Mouse (Mus musculus): Measurements from ENCODE around the gene Dynlt1b. TPM values are rescaled to one million over a fixed set of nuclear protein-coding genes. Genes with fewer than 3 reads are reported as not detected.
"Not testable (repeated sequence)": the region's sequence is repeated elsewhere in the genome, so short reads cannot be mapped to it uniquely, and the experiment has no call there.

Gene Dynlt1b
- polyA plus RNA-seq, 1 experiment from 2014 or later: 897 TPM

GRCm38 (mm10) chr17:6433691-6434090 lies 3.8 kb downstream of the Dynlt1b start:
- not testable (repeated sequence) for H3K36me3 ChIP-seq (ENCODE audit: control insufficient read depth, insufficient read depth); H3K4me1 ChIP-seq (replicated peaks; ENCODE audit: control insufficient read depth, insufficient read depth, low read length); H3K4me3 ChIP-seq (replicated peaks; ENCODE audit: low read length); H3K27ac ChIP-seq (ENCODE audit: low read length); H3K4me2 ChIP-seq (ENCODE audit: low read length); H3K9ac ChIP-seq (replicated peaks; ENCODE audit: low read depth, low read length); H3K27me3 ChIP-seq (replicated peaks; ENCODE audit: control insufficient read depth, insufficient read depth, low read length); ATAC-seq; H3K9me3 ChIP-seq (ENCODE audit: control insufficient read depth, low read length)
- 72% methylated on average over 3 of the region's 3 CpGs for WGBS

- not testable (repeated sequence) for H3K9me3 ChIP-seq (ENCODE audit: control insufficient read depth, low read length); ATAC-seq; H3K36me3 ChIP-seq (ENCODE audit: control insufficient read depth, insufficient read depth); H3K4me2 ChIP-seq (ENCODE audit: low read length); H3K4me1 ChIP-seq (replicated peaks; ENCODE audit: control insufficient read depth, insufficient read depth, low read length); H3K27ac ChIP-seq (ENCODE audit: low read length); H3K9ac ChIP-seq (replicated peaks; ENCODE audit: low read depth, low read length); H3K4me3 ChIP-seq (replicated peaks; ENCODE audit: low read length); H3K27me3 ChIP-seq (replicated peaks; ENCODE audit: control insufficient read depth, insufficient read depth, low read length)
- WGBS: 80% methylated on average over 6 of the region's 6 CpGs
Observed at GRCm38 (mm10) chr17:6438080-6438479, 8.2 kb downstream of the Dynlt1b start.

GRCm38 (mm10) chr17:6439913-6440312 lies 10.0 kb downstream of the Dynlt1b start:
- not testable (repeated sequence) for H3K36me3 ChIP-seq (ENCODE audit: control insufficient read depth, insufficient read depth); H3K4me1 ChIP-seq (replicated peaks; ENCODE audit: control insufficient read depth, insufficient read depth, low read length); H3K9me3 ChIP-seq (ENCODE audit: control insufficient read depth, low read length); H3K27ac ChIP-seq (ENCODE audit: low read length); ATAC-seq; H3K9ac ChIP-seq (replicated peaks; ENCODE audit: low read depth, low read length); H3K4me3 ChIP-seq (replicated peaks; ENCODE audit: low read length); H3K4me2 ChIP-seq (ENCODE audit: low read length); H3K27me3 ChIP-seq (replicated peaks; ENCODE audit: control insufficient read depth, insufficient read depth, low read length)
- 96% methylated on average over 9 of the region's 13 CpGs for WGBS

GRCm38 (mm10) chr17:6440493-6441077 lies 10.7 kb downstream of the Dynlt1b start:
- not testable (repeated sequence) for H3K9me3 ChIP-seq (ENCODE audit: control insufficient read depth, low read length); H3K27me3 ChIP-seq (replicated peaks; ENCODE audit: control insufficient read depth, insufficient read depth, low read length); H3K9ac ChIP-seq (replicated peaks; ENCODE audit: low read depth, low read length); H3K4me1 ChIP-seq (replicated peaks; ENCODE audit: control insufficient read depth, insufficient read depth, low read length); H3K4me2 ChIP-seq (ENCODE audit: low read length); H3K4me3 ChIP-seq (replicated peaks; ENCODE audit: low read length); H3K36me3 ChIP-seq (ENCODE audit: control insufficient read depth, insufficient read depth); H3K27ac ChIP-seq (ENCODE audit: low read length)
- 0 out of 2 replicates have a peak, but pooled peaks have one; percentile 28 for ATAC-seq
- WGBS: 86% methylated on average over 13 of the region's 13 CpGs

GRCm38 (mm10) chr17:6441254-6441653 lies 11.3 kb downstream of the Dynlt1b start:
- not testable (repeated sequence) for ATAC-seq; H3K9ac ChIP-seq (replicated peaks; ENCODE audit: low read depth, low read length); H3K4me2 ChIP-seq (ENCODE audit: low read length); H3K9me3 ChIP-seq (ENCODE audit: control insufficient read depth, low read length); H3K4me3 ChIP-seq (replicated peaks; ENCODE audit: low read length); H3K36me3 ChIP-seq (ENCODE audit: control insufficient read depth, insufficient read depth); H3K27ac ChIP-seq (ENCODE audit: low read length); H3K4me1 ChIP-seq (replicated peaks; ENCODE audit: control insufficient read depth, insufficient read depth, low read length); H3K27me3 ChIP-seq (replicated peaks; ENCODE audit: control insufficient read depth, insufficient read depth, low read length)
- WGBS: 86% methylated on average over 5 of the region's 5 CpGs

- not testable (repeated sequence) for H3K27ac ChIP-seq (ENCODE audit: low read length); H3K9me3 ChIP-seq (ENCODE audit: control insufficient read depth, low read length); H3K4me3 ChIP-seq (replicated peaks; ENCODE audit: low read length); H3K4me2 ChIP-seq (ENCODE audit: low read length); H3K9ac ChIP-seq (replicated peaks; ENCODE audit: low read depth, low read length); H3K27me3 ChIP-seq (replicated peaks; ENCODE audit: control insufficient read depth, insufficient read depth, low read length); ATAC-seq; H3K4me1 ChIP-seq (replicated peaks; ENCODE audit: control insufficient read depth, insufficient read depth, low read length); H3K36me3 ChIP-seq (ENCODE audit: control insufficient read depth, insufficient read depth)
- WGBS: 95% methylated on average over 3 of the region's 7 CpGs
Observed at GRCm38 (mm10) chr17:6442513-6442912, 12.6 kb downstream of the Dynlt1b start.

- H3K4me2 ChIP-seq (ENCODE audit: low read length); H3K4me3 ChIP-seq (replicated peaks; ENCODE audit: low read length); H3K9me3 ChIP-seq (ENCODE audit: control insufficient read depth, low read length); H3K9ac ChIP-seq (replicated peaks; ENCODE audit: low read depth, low read length); H3K36me3 ChIP-seq (ENCODE audit: control insufficient read depth, insufficient read depth); H3K4me1 ChIP-seq (replicated peaks; ENCODE audit: control insufficient read depth, insufficient read depth, low read length); ATAC-seq; H3K27me3 ChIP-seq (replicated peaks; ENCODE audit: control insufficient read depth, insufficient read depth, low read length); H3K27ac ChIP-seq (ENCODE audit: low read length): not testable (repeated sequence)
- 82% methylated on average over 8 of the region's 16 CpGs for WGBS
Observed at GRCm38 (mm10) chr17:6445794-6446587, 16.1 kb downstream of the Dynlt1b start.

GRCm38 (mm10) chr17:6448293-6448692 lies 18.4 kb downstream of the Dynlt1b start:
- not testable (repeated sequence) for ATAC-seq; H3K27ac ChIP-seq (ENCODE audit: low read length); H3K4me3 ChIP-seq (replicated peaks; ENCODE audit: low read length); H3K36me3 ChIP-seq (ENCODE audit: control insufficient read depth, insufficient read depth); H3K4me1 ChIP-seq (replicated peaks; ENCODE audit: control insufficient read depth, insufficient read depth, low read length); H3K9me3 ChIP-seq (ENCODE audit: control insufficient read depth, low read length); H3K9ac ChIP-seq (replicated peaks; ENCODE audit: low read depth, low read length); H3K4me2 ChIP-seq (ENCODE audit: low read length); H3K27me3 ChIP-seq (replicated peaks; ENCODE audit: control insufficient read depth, insufficient read depth, low read length)
- WGBS: 88% methylated on average over 8 of the region's 8 CpGs

GRCm38 (mm10) chr17:6449166-6449565 lies 19.3 kb downstream of the Dynlt1b start:
- not testable (repeated sequence) for H3K36me3 ChIP-seq (ENCODE audit: control insufficient read depth, insufficient read depth); H3K4me3 ChIP-seq (replicated peaks; ENCODE audit: low read length); H3K9ac ChIP-seq (replicated peaks; ENCODE audit: low read depth, low read length); ATAC-seq; H3K4me1 ChIP-seq (replicated peaks; ENCODE audit: control insufficient read depth, insufficient read depth, low read length); H3K27me3 ChIP-seq (replicated peaks; ENCODE audit: control insufficient read depth, insufficient read depth, low read length); H3K9me3 ChIP-seq (ENCODE audit: control insufficient read depth, low read length); H3K27ac ChIP-seq (ENCODE audit: low read length); H3K4me2 ChIP-seq (ENCODE audit: low read length)
- 89% methylated on average over 12 of the region's 12 CpGs for WGBS
